Mouse (Mus musculus): Measurements from ENCODE around the gene Plxnb2.

Gene Plxnb2

GRCm38 (mm10) chr15:89148496-89149270, 31.9 kb downstream of the Plxnb2 start:
- DNase-seq = no peak

- peak; percentile 27 to 61 for DNase-seq
Observed at GRCm38 (mm10) chr15:89147895-89148294, 32.7 kb downstream of the Plxnb2 start.

DNA sequence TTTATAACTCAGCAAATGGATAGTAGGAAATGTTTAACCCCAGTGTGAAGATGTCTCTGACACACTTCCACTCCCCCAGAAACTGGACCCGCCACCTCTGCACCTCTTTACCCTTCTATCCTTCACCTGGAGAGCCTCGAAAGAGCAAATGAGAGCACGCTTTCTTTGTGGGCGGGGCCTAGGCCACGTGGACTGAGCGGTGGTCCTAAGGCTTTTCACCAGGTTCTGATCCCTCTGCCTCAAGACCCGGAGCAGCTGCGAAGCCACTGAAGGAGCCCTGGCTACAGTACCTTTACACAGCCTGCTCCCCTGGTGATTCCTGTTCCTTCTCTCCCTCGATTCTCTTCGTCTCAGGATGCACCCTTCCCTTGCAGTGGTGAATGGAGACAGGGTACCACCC, 33.1 kb downstream of the Plxnb2 start:
- DNase-seq = no peak

GRCm38 (mm10) chr15:89147024-89147423, 33.6 kb downstream of the Plxnb2 start:
- peak; percentile 58 to 61 for DNase-seq

GRCm38 (mm10) chr15:89146537-89146936, 34.1 kb downstream of the Plxnb2 start:
- DNase-seq = peak; percentile 56 to 77

DNA sequence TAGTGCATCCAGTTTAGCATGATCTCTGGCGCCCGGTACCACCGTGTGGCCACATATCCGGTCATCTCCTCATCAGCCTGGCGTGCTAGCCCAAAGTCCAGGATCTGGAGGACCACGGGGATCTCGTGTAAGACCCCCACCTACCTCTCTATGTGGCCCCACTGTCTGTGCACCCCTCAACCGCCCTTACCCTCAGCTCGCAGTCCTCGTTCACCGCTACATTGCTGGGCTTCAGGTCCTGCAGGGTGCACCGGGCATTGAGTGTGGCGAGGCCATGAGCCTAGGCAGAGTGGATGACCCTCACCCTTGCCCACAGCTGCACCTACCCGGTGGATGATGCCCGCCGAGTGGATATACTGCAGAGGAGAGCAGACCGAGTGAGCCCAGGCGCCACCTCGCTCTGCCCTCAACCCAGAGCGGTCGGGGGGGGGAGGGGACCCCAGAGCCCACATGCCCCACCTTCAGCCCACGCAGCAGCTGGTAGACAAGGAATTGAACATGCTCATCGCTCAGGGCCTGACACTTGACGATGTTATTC, 34.7 kb downstream of the Plxnb2 start:
- DNase-seq = no peak

DNA sequence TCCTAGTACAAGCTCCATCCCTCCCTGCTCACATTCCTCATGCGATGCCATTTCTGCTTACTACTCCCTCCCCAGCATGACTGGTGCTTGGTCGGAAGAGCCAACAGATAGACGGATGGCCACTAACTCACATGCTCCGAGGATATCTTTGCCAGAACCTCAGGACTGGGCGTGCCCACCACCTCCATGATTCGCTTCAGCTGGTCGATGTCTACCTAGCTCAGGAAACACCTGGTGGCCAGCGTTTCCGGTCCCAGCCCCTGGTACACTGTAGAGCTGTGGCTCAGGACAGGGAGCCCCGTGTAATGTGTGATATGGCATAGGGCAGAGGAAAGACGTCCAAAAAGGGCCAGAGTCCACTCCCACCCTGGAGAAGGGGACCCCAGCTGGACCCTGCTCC, 35.6 kb downstream of the Plxnb2 start:
- no peak for DNase-seq

- no peak for DNase-seq
Observed at GRCm38 (mm10) chr15:89143134-89143533, 37.5 kb downstream of the Plxnb2 start.

DNA sequence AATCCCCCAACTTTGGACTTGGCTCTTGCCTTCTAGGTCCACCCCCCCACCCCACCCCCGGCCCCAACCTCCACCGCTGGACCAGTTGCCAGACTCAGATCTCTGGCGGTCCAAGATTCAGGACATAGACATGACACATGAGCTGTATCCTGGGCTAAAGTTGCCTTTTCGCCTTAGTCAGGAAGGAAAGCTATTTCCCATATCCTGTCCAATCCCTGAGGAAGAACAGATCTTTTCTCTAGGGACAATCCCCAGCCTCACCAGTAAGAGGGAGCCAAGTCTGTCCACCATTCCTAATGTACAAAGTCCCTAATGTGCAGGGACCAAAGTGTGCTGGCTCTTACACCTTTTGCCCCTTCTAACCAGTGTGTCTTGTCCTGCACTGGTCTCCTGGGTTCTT, 38.7 kb downstream of the Plxnb2 start:
- peak in 1 of 2 experiments; percentile 40 for DNase-seq

GRCm38 (mm10) chr15:89141443-89141842, 39.1 kb downstream of the Plxnb2 start:
- peak in 1 of 2 experiments; percentile 44 for DNase-seq

GRCm38 (mm10) chr15:89140659-89141252, 39.8 kb downstream of the Plxnb2 start, which contains the start of gene Mapk12:
Mapk12 (minus strand) TSS chr15:89140703.
- peak; percentile 63 to 83 for DNase-seq

- DNase-seq = peak; percentile 61 to 75
Observed at GRCm38 (mm10) chr15:89140048-89140658, 40.4 kb downstream of the Plxnb2 start.

GRCm38 (mm10) chr15:89138531-89138930, 42.1 kb downstream of the Plxnb2 start:
- no peak for DNase-seq

GRCm38 (mm10) chr15:89138046-89138405, 42.6 kb downstream of the Plxnb2 start:
- no peak for DNase-seq

DNA sequence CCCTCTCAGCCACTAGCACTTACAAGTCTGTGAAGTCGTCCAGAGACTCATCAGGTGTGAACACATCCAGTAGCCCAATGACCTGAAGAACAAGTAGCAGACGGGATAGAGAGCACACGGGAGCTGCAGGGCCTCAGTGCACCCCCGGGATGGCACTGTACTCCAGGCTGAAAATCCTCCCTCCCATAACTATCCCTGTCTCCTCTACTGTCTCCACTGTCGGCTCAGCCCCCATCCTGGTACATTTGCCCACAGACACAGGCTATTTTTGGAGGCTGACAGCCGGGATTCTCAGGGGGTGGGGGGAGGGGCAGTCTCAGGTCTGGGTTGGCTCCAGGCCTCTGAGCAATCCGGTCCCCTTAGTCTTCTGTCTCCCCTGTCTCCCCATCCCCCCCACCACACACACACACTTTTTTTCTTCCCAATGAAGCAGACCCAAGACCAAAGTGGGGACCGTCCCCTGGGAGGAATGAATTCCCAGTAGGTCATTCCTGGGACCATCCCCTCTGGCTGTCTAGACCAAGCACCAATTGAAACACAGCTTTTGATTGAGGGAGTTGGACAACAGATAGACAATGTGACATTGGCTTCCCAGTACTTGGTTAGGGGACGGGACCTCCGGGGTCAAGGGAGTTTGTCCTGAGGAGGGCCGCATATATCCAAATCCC, 43.1 kb downstream of the Plxnb2 start:
- no peak for DNase-seq

DNA sequence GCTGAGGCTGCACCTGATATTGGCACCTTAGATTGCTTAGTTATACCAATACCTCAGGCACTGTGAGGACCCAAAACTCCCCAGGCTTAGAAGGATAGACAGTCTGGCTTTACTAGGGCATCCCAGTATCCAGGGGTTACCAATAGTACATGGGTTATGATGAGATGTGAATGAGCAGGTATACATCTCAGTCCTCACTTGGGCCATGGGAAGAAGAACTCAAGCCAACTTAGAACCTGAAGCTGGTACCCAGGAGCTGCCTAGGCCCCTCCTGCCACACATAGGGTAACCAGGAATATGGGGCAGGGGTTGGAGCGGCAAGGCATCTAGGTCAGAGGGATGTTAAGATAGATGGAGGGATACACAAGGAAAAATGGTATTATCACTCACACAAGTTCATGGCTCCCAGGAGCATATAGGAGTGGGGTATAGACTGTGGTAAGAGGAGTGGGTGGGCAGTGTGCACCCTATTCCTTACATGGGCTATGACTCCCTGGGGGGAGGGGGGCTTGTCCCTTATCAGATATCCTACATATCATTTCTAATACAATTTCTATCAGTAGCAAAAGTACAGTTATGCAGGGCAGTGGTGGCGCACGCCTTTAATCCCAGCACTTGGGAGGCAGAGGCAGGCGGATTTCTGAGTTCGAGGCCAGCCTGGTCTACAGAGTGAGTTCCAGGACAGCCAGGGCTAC, 44.0 kb downstream of the Plxnb2 start:
- DNase-seq = no peak

DNA sequence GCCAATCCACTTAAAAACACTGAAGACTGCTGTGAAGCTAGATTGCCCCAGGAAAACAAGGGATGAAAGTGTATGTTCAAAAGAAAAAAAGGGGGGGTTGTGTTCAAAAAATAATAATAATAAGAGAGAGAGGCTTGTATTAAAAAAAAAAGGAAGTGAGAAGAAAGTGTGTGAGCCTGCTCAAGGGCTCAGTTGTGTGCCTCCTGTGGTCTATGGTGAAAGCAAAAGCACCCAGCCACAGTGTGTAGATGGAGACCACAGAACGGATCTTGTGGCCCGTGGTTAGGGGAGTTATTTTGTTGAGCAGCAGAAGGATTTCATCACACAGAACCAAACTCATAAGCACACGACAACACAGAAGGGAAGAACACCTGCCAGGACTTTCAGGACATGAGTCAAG, 49.3 kb downstream of the Plxnb2 start:
- DNase-seq = no peak

DNA sequence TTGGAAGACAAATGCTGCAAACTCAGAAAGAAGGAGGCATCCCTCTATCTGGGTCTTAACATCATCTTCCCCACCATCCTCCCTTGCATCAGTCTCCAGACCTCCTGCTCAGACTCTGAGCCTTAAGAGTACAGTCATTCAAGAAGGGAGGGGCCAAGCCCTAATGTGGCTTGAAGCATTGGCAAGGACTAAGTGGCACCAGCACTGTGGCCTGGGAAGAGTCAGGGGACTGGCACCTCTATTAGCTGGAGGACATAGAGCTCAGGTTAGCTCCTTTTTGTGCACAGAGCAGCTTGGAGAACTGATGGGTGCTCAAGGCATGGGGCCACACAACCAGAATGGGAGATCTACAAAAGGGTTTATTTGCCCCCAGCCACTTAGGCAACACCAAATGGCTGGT, 50.3 kb downstream of the Plxnb2 start:
- DNase-seq = no peak

DNA sequence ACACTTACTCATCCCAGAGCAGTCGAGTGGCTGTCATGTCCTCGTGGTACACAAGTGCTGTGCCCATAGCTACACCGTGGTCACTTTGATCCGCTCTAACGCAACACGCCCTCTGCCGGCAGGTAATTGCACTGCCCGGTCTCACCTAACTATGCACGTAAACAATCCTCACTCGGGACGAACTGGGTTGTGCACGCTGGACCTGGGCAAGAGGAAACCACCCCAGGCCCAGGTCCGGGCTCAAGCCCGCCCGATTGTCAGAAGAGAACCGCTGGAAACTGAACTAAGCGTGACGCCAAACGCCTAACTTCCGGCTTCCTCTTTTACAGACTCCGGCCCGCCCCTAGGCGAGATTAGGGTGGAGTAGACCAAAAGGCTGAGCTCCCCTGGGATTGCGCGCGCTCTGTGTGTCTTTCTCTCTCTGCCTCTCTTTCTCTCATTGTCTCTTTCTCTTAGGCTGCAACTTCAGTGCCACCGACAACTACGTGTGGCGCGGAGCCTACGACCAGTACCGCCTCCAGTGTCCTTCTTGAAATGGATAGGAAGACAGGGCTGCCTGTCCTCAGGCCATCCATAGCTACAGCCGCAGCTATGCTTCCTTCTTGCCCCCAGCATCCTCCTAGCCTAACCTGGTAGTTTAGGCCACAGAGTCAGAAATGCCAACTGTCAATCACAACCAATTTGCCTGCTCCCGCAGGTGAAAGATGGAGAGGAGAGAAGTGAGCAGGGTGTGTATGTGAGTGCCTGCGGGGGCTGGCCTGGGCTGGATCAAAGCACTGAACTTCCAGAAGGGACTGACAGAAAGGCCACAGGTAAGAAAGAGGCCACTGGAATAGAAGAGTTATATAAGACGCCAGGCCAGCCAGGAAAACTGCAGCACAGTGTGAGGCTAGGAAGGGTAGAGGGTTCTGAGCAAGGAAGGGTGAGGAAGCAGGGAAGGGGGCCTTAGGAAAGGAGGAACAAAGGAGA, 51.9 kb downstream of the Plxnb2 start, which contains the start of gene Hdac10:
Gene Hdac10 (minus strand): TSS at position 319 of the 969 bp plus-strand sequence.
- peak; percentile 91 for DNase-seq

DNA sequence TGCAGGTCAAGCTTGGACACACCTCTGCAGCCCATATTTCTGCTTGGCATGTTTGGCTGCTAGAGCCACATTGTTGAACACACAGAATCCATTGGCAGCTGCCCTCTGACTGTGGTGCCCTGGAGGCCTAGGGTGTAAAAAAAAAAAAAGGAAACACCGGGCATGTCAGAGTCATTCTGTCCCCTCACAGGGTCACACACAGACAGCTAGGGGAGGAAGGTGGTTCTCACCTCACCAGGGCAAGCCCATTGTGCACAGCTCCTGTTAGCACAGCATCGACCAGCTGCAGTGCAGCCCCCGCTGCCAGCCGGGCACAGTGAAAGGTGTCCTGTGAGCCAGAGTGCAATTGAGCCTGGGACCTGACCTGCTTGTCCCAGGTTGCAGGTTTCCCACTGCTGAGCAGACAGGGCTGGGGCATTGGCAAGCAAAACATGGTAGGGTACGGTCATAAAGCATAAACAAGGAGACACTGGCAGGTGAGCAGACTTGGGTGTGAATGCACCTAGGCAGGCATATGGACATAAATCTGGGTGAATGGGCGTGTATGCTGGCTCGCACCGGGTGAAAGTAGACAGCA, 53.1 kb downstream of the Plxnb2 start:
- no peak for DNase-seq

DNA sequence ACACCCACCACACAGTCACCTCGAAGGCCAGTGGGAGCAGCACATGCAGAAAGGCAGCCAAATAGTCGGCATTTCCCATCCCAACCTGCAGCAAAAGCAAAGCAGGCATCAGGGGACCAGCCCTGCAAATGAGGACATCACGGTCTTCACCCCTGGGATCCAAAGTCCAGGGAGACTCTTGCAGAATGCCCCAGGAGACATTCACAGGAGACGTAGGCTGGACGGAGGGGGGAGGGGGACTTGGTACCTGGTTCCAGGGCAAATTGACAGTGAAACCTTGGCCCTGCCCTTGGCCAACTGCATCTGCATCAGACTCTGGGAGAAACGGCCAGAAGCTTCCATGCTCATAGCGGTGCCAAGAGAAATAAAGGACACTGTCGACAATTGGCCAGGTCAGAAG, 54.0 kb downstream of the Plxnb2 start:
- peak; percentile 48 to 67 for DNase-seq
